Mouse (Mus musculus): ENCODE data around the gene Kif23. TPM values are rescaled to one million over a fixed set of nuclear protein-coding genes. Genes with fewer than 3 reads are reported as not detected.

Gene Kif23
- polyA plus RNA-seq, 1 experiment from 2014 or later = 85.1 TPM

DNA sequence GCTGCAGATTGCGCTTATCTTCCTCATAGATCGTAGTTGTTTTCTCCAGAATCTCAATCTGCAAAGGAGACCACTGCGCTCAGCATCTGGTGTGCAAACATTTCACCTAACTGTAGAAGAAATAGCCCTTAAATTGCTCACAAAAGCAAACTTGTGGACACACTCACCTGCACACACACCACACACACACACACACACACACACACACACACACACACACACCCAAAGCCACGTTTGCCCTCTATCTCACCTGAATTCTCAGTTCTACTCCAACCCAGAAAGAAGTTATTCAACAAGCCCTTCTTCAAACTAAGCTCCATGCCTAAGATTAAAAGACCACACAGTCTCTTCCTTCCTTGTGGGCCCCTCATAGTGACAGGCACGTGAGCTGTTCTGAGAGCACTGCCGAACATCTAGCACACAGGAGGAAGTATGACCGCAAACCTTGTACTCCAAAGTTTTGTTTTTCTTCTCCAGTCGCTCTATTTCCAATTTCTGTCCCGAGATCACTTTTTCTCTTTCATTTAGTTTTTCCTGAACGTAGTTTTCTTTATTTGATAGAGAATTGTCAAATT, 21.4 kb downstream of the Kif23 start:
- peaks cover 5% of the 10 kb centered on the region; the same call in 1 of the 2 replicates for H3K4me1 ChIP-seq (replicated peaks; ENCODE audit: control insufficient read depth, insufficient read depth, low read length)
- H3K4me3 ChIP-seq (ENCODE audit: low read depth, low read length) = no peak overlapping the region
- DNase-seq (ENCODE audit: low spot score) (no peak), ATAC-seq (replicated peaks; ENCODE audit: low FRiP score) (no peak)
- peaks cover 39% of the 10 kb centered on the region for H3K36me3 ChIP-seq (ENCODE audit: control insufficient read depth, insufficient read depth, low read length)
- H3K9me3 ChIP-seq (ENCODE audit: control insufficient read depth, low read length) = no peaks in the 10 kb centered on the region
- no peak overlapping the region for H3K27ac ChIP-seq (ENCODE audit: low read depth, low read length)
- no peak overlapping the region for H3K4me2 ChIP-seq
- no peaks in the 10 kb centered on the region for H3K27me3 ChIP-seq (replicated peaks; ENCODE audit: control insufficient read depth, insufficient read depth, low read length)
- 66% methylated on average over 10 of the region's 10 CpGs for WGBS
- no peak overlapping the region for H3K9ac ChIP-seq (ENCODE audit: low read depth, low read length)

DNA sequence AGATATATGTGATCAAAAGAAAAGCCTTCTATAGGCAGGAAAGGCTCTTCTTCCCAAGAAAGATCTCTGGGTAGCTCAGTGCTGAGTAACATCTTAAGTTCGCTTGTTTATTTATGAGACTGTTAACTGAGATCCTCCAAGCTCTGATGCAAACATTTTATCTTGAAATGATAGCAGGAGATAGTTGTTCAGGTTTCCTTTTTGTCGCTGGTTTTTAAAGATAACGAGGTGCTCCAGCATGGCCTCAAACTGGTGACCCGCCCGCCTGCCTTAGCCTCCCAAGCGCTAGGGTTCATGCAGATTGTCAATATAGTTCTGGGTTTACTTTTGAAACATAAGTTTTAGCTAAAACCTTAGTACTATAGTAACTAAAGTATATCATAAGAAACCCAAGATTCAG, 26.2 kb downstream of the Kif23 start:
- no peak overlapping the region; the same call in 1 of the 2 replicates for H3K4me2 ChIP-seq
- peak; percentile 51; the same call in 1 of the 2 replicates for ATAC-seq (replicated peaks; ENCODE audit: low FRiP score)
- DNase-seq (ENCODE audit: low spot score) = no peak

DNA sequence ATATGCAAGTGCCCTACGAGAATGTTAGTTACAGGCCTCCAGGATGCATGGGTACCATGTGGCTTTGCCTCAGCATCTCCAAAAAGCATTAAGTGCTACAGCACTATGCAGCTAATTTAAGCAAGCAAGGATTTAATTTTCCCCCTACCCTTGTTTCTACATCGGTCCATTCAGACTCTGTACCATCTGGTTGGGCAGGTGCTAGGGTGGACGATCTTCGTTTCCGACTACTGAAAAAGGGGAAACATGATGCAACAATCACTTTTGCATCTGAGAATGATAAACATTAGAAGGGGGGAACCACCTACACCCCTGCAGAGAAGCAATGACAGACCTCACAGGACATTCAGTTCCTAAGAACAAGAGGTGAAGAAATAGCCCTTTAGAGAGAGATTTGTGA, 27.1 kb downstream of the Kif23 start:
- Histone ChIP-seq H3K36me3 (ENCODE audit: control insufficient read depth, insufficient read depth, low read length) (peaks cover 34% of the 10 kb centered on the region), H3K9me3 (ENCODE audit: control insufficient read depth, low read length) (no peaks in the 10 kb centered on the region), H3K27ac (ENCODE audit: low read depth, low read length) (no peak overlapping the region), H3K4me1 (replicated peaks; ENCODE audit: control insufficient read depth, insufficient read depth, low read length) (peaks cover 12% of the 10 kb centered on the region; the same call in 1 of the 2 replicates), H3K4me3 (ENCODE audit: low read depth, low read length) (no peak overlapping the region), H3K27me3 (replicated peaks; ENCODE audit: control insufficient read depth, insufficient read depth, low read length) (no peaks in the 10 kb centered on the region), H3K4me2 (no peak overlapping the region), H3K9ac (ENCODE audit: low read depth, low read length) (no peak overlapping the region)
- ATAC-seq (replicated peaks; ENCODE audit: low FRiP score) = no peak
- no peak for DNase-seq (ENCODE audit: low spot score)
- 89% methylated on average over 5 of the region's 5 CpGs for WGBS

More for the DNA sequence above, 26.2 kb downstream of the Kif23 start:
- no peaks in the 10 kb centered on the region for H3K27me3 ChIP-seq (replicated peaks; ENCODE audit: control insufficient read depth, insufficient read depth, low read length)
- WGBS = 50% methylated on average over 6 of the region's 6 CpGs
- H3K9me3 ChIP-seq (ENCODE audit: control insufficient read depth, low read length) = no peaks in the 10 kb centered on the region
- H3K27ac ChIP-seq (ENCODE audit: low read depth, low read length) = no peak overlapping the region; the same call in 1 of the 2 replicates
- H3K4me3 ChIP-seq (ENCODE audit: low read depth, low read length) = no peak overlapping the region
- H3K4me1 ChIP-seq (replicated peaks; ENCODE audit: control insufficient read depth, insufficient read depth, low read length) = peaks cover 12% of the 10 kb centered on the region; the same call in 1 of the 2 replicates
- 0 out of 2 replicates have a peak overlapping the region, but pooled peaks have one; percentile 14 for H3K9ac ChIP-seq (ENCODE audit: low read depth, low read length)
- peaks cover 36% of the 10 kb centered on the region for H3K36me3 ChIP-seq (ENCODE audit: control insufficient read depth, insufficient read depth, low read length)

DNA sequence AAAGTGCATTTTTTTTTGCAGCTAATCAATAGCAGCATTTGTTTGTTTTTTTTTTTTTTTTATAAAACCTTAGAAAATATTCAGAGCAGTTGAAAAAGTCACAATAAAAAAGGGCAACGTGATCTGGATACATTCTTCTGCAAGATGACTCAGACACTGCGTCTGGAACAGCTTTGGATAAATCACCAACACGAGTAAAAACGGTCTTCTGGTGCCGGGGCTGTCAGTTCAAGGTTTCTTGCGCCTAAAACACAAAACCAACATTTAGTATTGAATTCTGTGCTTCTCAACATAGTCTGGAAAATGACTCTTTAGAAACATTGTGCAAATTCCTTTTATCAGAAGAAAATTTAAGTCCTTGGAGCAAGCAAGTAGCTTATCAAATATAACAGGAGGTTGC, 29.1 kb downstream of the Kif23 start:
- DNase-seq (ENCODE audit: low spot score) = no peak
- H3K36me3 ChIP-seq (ENCODE audit: control insufficient read depth, insufficient read depth, low read length) = peaks cover 37% of the 10 kb centered on the region
- H3K4me1 ChIP-seq (replicated peaks; ENCODE audit: control insufficient read depth, insufficient read depth, low read length) = peaks cover 16% of the 10 kb centered on the region

DNA sequence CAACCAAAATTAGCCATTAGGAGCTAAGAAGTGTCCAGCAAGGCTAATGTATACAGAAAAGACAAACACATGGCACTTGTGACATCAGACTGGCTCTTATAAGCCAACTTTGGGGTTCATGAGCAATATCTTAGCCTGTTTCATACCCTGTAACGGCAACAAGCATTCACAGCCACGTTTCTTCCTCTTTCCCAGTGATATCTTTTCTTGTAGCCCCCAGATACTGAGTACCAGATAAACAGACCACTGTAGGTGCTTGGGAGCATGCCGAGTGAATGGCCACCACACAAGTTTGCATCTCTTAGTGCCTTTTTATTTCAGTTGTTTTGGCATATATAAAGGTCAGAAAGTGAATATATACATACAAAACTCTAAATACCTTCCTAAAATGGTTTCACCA, 29.6 kb downstream of the Kif23 start:
- Histone ChIP-seq H3K9me3 (ENCODE audit: control insufficient read depth, low read length) (no peaks in the 10 kb centered on the region), H3K4me2 (no peak overlapping the region), H3K4me3 (ENCODE audit: low read depth, low read length) (no peak overlapping the region), H3K36me3 (ENCODE audit: control insufficient read depth, insufficient read depth, low read length) (peaks cover 37% of the 10 kb centered on the region), H3K27me3 (replicated peaks; ENCODE audit: control insufficient read depth, insufficient read depth, low read length) (no peaks in the 10 kb centered on the region), H3K9ac (ENCODE audit: low read depth, low read length) (no peak overlapping the region), H3K4me1 (replicated peaks; ENCODE audit: control insufficient read depth, insufficient read depth, low read length) (peaks cover 20% of the 10 kb centered on the region), H3K27ac (ENCODE audit: low read depth, low read length) (no peak overlapping the region)
- DNase-seq (ENCODE audit: low spot score) (no peak), ATAC-seq (replicated peaks; ENCODE audit: low FRiP score) (no peak)
- 47% methylated on average over 3 of the region's 3 CpGs for WGBS

More for the DNA sequence above, 29.1 kb downstream of the Kif23 start:
- Histone ChIP-seq H3K4me2 (no peak overlapping the region), H3K4me3 (ENCODE audit: low read depth, low read length) (no peak overlapping the region), H3K27ac (ENCODE audit: low read depth, low read length) (no peak overlapping the region), H3K9me3 (ENCODE audit: control insufficient read depth, low read length) (no peaks in the 10 kb centered on the region), H3K27me3 (replicated peaks; ENCODE audit: control insufficient read depth, insufficient read depth, low read length) (no peaks in the 10 kb centered on the region), H3K9ac (ENCODE audit: low read depth, low read length) (no peak overlapping the region)
- 89% methylated on average over 6 of the region's 6 CpGs for WGBS
- no peak for ATAC-seq (replicated peaks; ENCODE audit: low FRiP score)

DNA sequence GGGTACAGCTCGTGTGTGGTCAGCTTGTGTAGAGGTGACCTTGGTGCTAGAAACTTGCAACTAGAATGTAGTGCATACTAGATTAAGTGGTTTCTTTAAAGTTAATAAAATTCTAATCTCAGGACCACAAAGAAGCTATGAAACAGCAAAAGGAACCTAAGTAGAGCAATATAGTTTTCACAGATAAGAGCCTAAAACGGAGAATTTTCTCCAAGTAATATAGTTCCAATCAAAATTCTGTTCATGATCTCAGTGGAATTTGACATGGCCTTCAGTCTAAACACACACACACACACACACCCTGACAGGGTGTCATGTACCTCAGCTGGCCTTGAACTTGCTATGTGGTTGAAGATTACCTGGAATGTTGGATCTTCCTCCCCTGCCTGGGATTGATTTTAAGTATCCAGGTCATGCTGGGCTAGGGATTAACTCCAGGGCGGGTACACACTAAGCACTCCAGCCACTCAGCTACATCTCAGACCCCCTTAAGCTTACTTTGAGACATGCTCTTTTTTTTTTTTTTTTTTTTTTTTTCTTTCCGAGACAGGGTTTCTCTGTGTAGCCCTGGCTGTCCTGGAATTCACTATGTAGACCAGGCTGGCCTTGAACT, 31.1 kb downstream of the Kif23 start:
- H3K36me3 ChIP-seq (ENCODE audit: control insufficient read depth, insufficient read depth, low read length) = peaks cover 35% of the 10 kb centered on the region
- H3K4me1 ChIP-seq (replicated peaks; ENCODE audit: control insufficient read depth, insufficient read depth, low read length) = peaks cover 22% of the 10 kb centered on the region
- 56% methylated on average over 4 of the region's 4 CpGs for WGBS

DNA sequence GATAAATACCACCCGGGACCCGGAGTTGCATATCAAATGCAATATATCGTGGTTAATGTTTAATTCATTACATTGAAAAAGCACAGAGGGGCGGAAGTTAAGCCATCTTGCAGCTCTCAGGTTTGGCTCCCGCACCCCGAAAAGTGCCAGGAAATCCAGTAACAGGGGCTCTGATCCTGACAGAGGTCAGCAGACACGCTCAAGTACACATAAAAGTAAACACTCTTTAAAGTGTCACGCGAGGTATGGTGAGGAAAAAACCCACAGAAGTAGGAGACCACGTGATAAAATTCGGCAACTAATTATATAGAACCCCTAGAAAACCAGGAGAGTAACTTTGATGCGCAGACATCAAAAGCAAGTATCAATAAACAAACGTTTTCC, 31.7 kb downstream of the Kif23 start:
- H3K4me1 ChIP-seq (replicated peaks; ENCODE audit: control insufficient read depth, insufficient read depth, low read length) = peaks cover 20% of the 10 kb centered on the region
- peak overlapping the region; percentile 96 for H3K4me3 ChIP-seq (ENCODE audit: low read depth, low read length)
- H3K4me2 ChIP-seq = peak overlapping the region; percentile 98
- peak overlapping the region; percentile 99 for H3K9ac ChIP-seq (ENCODE audit: low read depth, low read length)
- H3K27ac ChIP-seq (ENCODE audit: low read depth, low read length) = peak overlapping the region; percentile 100
- H3K36me3 ChIP-seq (ENCODE audit: control insufficient read depth, insufficient read depth, low read length) = peaks cover 35% of the 10 kb centered on the region
- DNase-seq (ENCODE audit: low spot score) (no peak), ATAC-seq (replicated peaks; ENCODE audit: low FRiP score) (no peak)
- no peaks in the 10 kb centered on the region for H3K9me3 ChIP-seq (ENCODE audit: control insufficient read depth, low read length)
- WGBS = 4% methylated on average over 13 of the region's 13 CpGs
- H3K27me3 ChIP-seq (replicated peaks; ENCODE audit: control insufficient read depth, insufficient read depth, low read length) = no peaks in the 10 kb centered on the region

More for the DNA sequence above, 31.1 kb downstream of the Kif23 start:
- Histone ChIP-seq H3K4me2 (peak overlapping the region; percentile 98), H3K27me3 (replicated peaks; ENCODE audit: control insufficient read depth, insufficient read depth, low read length) (no peaks in the 10 kb centered on the region), H3K27ac (ENCODE audit: low read depth, low read length) (peak overlapping the region; percentile 100), H3K9ac (ENCODE audit: low read depth, low read length) (peak overlapping the region; percentile 99), H3K9me3 (ENCODE audit: control insufficient read depth, low read length) (no peaks in the 10 kb centered on the region), H3K4me3 (ENCODE audit: low read depth, low read length) (peak overlapping the region; percentile 96)
- ATAC-seq (replicated peaks; ENCODE audit: low FRiP score) = no peak
- no peak for DNase-seq (ENCODE audit: low spot score)

DNA sequence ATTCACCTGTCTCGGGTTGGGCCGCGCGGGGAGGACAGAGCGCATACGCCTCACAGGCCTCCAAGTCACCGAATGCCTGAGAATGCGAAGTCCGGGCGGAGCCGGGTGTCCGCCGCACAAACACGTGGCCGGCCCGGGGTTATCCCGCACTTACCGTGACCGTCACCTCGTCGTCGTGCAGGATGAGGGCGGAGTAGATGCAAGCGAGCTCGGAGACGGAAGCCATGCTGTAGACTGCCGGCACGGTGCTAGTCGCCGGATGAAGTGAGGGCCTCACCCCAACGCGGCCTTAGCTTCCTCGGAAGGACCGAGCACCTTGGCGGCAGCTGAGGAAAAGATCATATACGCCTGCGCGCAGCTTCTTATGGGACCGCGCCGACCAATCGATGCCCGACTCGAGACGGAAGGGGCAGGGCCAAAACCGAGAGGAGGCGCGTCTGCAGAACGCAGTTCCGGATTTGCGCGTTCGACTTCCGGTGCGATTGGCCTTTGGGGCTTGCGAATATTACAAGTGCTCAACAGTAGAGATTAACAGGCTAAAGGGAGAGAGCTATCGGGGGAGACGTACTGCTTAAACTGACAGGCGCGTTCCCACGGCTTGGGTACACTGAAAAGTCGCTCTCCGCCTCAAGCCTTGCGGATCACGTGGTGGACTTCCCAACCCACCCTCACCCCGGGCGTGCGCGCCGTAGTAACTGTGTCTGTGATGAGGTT, 32.2 kb downstream of the Kif23 start, which contains the start of gene Rplp1:
Gene Rplp1, minus strand, starts transcription at position 340 of the 714 bp plus-strand sequence.
- H3K36me3 ChIP-seq (ENCODE audit: control insufficient read depth, insufficient read depth, low read length) = peaks cover 33% of the 10 kb centered on the region
- H3K4me3 ChIP-seq (ENCODE audit: low read depth, low read length) = peak within 1 kb of the TSS; percentile 96
- H3K27ac ChIP-seq (ENCODE audit: low read depth, low read length) = peak within 1 kb of the TSS; percentile 100
- H3K4me1 ChIP-seq (replicated peaks; ENCODE audit: control insufficient read depth, insufficient read depth, low read length) = peaks cover 19% of the 10 kb centered on the region
- H3K9ac ChIP-seq (ENCODE audit: low read depth, low read length) = peak within 1 kb of the TSS; percentile 99
- H3K27me3 ChIP-seq (replicated peaks; ENCODE audit: control insufficient read depth, insufficient read depth, low read length) = no peaks in the 10 kb centered on the region
- under 1% methylated on average over 66 of the region's 70 CpGs for WGBS
- H3K4me2 ChIP-seq = peak within 1 kb of the TSS; percentile 98
- ATAC-seq (replicated peaks; ENCODE audit: low FRiP score) (peak; percentile 89), DNase-seq (ENCODE audit: low spot score) (peak; percentile 92)
- no peaks in the 10 kb centered on the region for H3K9me3 ChIP-seq (ENCODE audit: control insufficient read depth, low read length)
